Mouse (Mus musculus): ENCODE data around the gene Ostn. TPM values are rescaled to one million over a fixed set of nuclear protein-coding genes. Genes with fewer than 3 reads are reported as not detected.

Gene Ostn
- polyA plus RNA-seq, 1 experiment from 2014 or later = not detected

DNA sequence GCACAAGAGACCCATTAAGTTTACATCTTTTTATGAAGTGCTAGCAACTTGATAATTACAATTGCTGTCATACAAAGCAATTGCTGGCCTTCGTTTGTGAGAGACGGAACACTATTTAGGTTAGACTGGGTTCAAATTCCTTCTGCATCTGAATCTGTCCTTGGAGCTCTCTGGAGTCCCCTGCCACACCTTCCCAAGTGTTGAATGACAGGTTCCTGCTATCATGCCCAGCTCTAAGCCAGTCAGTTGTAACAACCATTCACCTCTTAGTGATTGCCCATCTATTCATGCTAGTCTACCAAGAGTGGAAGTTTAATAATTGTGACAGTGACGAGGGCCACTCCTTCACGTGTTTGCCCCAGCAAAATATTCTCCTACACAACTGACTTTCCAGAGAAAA lies 74.9 kb downstream of the Ostn start:
- Histone ChIP-seq H3K27me3 (ENCODE audit: control insufficient read depth, insufficient read depth, low read depth, low read length) (no peaks in the 10 kb centered on the region), H3K4me1 (ENCODE audit: control insufficient read depth, insufficient read depth, low read length) (no peaks in the 10 kb centered on the region), H3K4me3 (ENCODE audit: low read depth, low read length) (no peak overlapping the region), H3K4me2 (ENCODE audit: low read length) (no peak overlapping the region), H3K36me3 (ENCODE audit: control insufficient read depth, insufficient read depth, low read length) (no peaks in the 10 kb centered on the region), H3K9me3 (replicated peaks; ENCODE audit: control insufficient read depth, low read length, poor library complexity, severe bottlenecking) (no peaks in the 10 kb centered on the region), H3K27ac (ENCODE audit: low read length) (no peak overlapping the region), H3K9ac (ENCODE audit: low read depth, low read length) (no peak overlapping the region)
- ATAC-seq = no peak
- 87% methylated on average over 4 of the region's 4 CpGs for WGBS

DNA sequence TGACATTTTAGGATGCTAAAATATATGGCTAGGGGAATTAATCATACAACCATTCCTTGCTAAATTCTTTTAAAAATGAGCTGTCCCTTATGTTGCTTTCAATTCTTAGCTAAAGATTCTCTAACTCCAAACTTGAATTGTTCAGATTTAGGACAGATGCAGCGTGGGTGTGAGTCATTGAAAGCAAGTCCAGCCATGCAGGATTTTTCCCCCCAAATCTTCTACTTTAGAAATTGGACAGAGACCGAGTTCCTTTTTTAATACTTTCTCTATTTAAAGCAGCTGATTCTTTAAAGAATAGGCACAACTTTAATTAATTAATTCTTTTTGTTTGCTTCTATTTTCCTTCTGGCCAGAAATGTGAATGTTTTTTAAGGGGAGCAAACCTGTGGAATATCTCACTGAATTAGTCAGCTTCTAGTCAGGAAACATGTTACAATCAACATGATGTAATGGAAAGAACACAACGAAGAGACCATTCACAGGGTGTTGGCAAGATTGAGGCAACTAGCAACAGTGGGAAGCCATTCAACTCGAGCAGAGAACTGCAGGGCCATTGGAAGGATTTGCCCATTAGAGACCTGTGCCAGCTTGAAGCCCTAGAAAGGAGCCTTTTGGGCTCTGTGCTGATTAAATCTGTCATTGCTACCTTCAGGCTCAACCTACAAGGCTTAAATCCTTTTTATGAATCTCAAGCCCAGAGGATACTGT lies 77.8 kb downstream of the Ostn start:
- Histone ChIP-seq H3K9me3 (replicated peaks; ENCODE audit: control insufficient read depth, low read length, poor library complexity, severe bottlenecking) (no peaks in the 10 kb centered on the region), H3K4me3 (ENCODE audit: low read depth, low read length) (no peak overlapping the region), H3K4me2 (ENCODE audit: low read length) (no peak overlapping the region), H3K4me1 (ENCODE audit: control insufficient read depth, insufficient read depth, low read length) (peaks cover 9% of the 10 kb centered on the region), H3K27ac (ENCODE audit: low read length) (no peak overlapping the region), H3K36me3 (ENCODE audit: control insufficient read depth, insufficient read depth, low read length) (no peaks in the 10 kb centered on the region), H3K9ac (ENCODE audit: low read depth, low read length) (no peak overlapping the region), H3K27me3 (ENCODE audit: control insufficient read depth, insufficient read depth, low read depth, low read length) (no peaks in the 10 kb centered on the region)
- no peak for ATAC-seq
- WGBS = 66% methylated on average over 4 of the region's 4 CpGs

DNA sequence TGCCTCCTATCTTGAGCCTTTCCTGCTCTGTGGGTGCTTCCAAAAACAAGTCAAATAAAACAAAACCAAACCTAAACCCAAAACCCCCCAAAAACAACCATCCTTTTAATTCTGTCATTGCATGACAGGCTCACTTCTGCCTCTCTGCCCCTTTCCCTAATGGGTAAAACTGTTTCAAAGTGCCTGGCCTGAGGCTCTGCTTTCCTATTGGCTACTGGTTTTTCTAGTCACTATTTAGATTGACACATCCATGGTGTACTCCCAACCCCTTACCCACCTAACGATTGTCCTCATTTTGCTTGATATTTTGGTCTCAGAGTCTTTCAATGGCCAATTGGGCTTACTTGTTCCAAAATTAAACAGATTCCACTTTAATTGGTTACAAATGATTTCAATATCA lies 78.4 kb downstream of the Ostn start:
- 79% methylated on average over 1 of the region's 1 CpGs for WGBS
- H3K4me2 ChIP-seq (ENCODE audit: low read length) = no peak overlapping the region
- H3K9ac ChIP-seq (ENCODE audit: low read depth, low read length) = no peak overlapping the region
- no peaks in the 10 kb centered on the region for H3K9me3 ChIP-seq (replicated peaks; ENCODE audit: control insufficient read depth, low read length, poor library complexity, severe bottlenecking)
- no peaks in the 10 kb centered on the region for H3K27me3 ChIP-seq (ENCODE audit: control insufficient read depth, insufficient read depth, low read depth, low read length)
- no peaks in the 10 kb centered on the region for H3K36me3 ChIP-seq (ENCODE audit: control insufficient read depth, insufficient read depth, low read length)
- no peak overlapping the region for H3K27ac ChIP-seq (ENCODE audit: low read length)
- ATAC-seq = no peak
- no peak overlapping the region for H3K4me3 ChIP-seq (ENCODE audit: low read depth, low read length)
- peaks cover 15% of the 10 kb centered on the region for H3K4me1 ChIP-seq (ENCODE audit: control insufficient read depth, insufficient read depth, low read length)

DNA sequence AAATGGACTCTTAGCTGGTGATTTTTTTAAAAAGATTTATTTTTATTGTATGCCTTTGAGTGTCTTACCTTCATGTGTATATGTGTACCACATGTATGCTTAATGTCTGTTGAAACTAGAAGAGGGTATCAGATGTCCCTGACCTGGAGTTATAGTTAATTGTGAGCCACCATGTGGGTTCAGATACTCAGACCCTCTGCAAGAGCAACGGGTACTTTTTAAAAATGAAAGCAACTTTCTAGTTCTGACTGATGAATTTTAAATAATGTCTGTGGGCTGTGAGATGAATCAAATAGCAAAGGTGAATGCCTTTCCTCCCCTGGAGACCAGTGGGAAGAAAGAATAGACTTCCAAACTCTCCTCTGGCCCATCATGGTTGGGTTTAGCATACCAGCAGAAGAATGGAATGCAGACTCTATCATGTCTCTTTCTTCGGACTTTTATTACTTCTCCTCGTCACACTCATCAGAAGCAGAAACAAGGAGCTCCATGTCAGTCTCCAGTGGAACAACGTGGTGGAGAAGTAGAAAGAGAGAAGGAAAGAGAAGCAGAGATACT lies 79.6 kb downstream of the Ostn start:
- no peaks in the 10 kb centered on the region for H3K9me3 ChIP-seq (replicated peaks; ENCODE audit: control insufficient read depth, low read length, poor library complexity, severe bottlenecking)
- no peak for ATAC-seq
- H3K36me3 ChIP-seq (ENCODE audit: control insufficient read depth, insufficient read depth, low read length) = no peaks in the 10 kb centered on the region
- no peak overlapping the region for H3K4me3 ChIP-seq (ENCODE audit: low read depth, low read length)
- H3K27me3 ChIP-seq (ENCODE audit: control insufficient read depth, insufficient read depth, low read depth, low read length) = no peaks in the 10 kb centered on the region
- no peak overlapping the region for H3K4me2 ChIP-seq (ENCODE audit: low read length)
- no peak overlapping the region for H3K27ac ChIP-seq (ENCODE audit: low read length)
- H3K4me1 ChIP-seq (ENCODE audit: control insufficient read depth, insufficient read depth, low read length) = peaks cover 28% of the 10 kb centered on the region
- H3K9ac ChIP-seq (ENCODE audit: low read depth, low read length) = no peak overlapping the region
- 85% methylated on average over 4 of the region's 4 CpGs for WGBS

DNA sequence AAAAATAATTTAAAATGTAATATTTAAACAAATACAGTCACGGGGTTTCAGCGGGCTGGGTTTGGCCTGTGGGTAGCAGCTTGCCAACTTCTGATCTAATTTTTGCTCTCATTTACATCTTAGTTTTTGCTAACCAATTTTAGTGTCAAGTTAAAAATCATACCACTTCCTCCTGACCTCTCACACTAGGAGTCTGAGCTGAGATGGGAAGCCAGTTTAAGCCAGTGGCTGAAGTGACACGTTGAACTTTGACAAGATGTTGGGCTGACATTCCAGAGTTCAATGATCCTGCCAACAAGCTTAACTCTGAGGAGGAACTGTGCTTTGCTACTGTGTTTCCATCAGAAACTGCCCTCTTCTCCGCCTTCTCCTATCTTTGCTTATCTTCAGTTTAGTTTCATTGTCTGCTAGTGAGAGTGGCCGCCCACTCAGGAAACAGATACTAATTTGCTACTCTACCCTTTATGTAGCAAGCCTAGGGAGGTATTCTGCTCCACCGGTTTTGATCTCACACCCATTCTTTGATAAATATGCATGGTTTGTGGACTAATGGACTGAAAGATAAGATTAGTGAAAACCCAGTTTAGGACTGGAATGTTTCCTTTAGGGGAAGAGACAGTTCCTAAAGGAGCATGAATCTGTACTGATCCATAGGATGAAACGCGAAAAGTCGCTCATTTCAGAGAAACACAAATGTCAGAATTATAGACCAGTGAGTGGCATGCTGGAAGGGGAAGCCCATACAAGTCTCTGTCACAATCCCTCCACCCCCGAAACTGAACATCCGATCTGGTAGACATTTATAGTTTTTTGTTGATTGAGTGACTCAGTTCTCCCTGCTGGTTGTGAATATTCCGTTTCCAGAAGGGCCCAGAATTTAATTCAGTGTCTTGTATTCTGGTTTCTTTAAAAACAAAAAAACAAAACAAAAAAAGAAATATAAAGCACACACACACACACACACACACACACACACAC lies 80.6 kb downstream of the Ostn start:
- Histone ChIP-seq H3K4me3 (ENCODE audit: low read depth, low read length) (peak overlapping the region; percentile 66), H3K9me3 (replicated peaks; ENCODE audit: control insufficient read depth, low read length, poor library complexity, severe bottlenecking) (no peaks in the 10 kb centered on the region), H3K9ac (ENCODE audit: low read depth, low read length) (peak overlapping the region; percentile 57), H3K36me3 (ENCODE audit: control insufficient read depth, insufficient read depth, low read length) (no peaks in the 10 kb centered on the region), H3K4me1 (ENCODE audit: control insufficient read depth, insufficient read depth, low read length) (peaks cover 33% of the 10 kb centered on the region), H3K4me2 (ENCODE audit: low read length) (peak overlapping the region; percentile 73), H3K27ac (ENCODE audit: low read length) (peak overlapping the region; percentile 94), H3K27me3 (ENCODE audit: control insufficient read depth, insufficient read depth, low read depth, low read length) (no peaks in the 10 kb centered on the region)
- peak; percentile 2; the same call in 1 of the 2 replicates for ATAC-seq
- 40% methylated on average over 12 of the region's 12 CpGs for WGBS

DNA sequence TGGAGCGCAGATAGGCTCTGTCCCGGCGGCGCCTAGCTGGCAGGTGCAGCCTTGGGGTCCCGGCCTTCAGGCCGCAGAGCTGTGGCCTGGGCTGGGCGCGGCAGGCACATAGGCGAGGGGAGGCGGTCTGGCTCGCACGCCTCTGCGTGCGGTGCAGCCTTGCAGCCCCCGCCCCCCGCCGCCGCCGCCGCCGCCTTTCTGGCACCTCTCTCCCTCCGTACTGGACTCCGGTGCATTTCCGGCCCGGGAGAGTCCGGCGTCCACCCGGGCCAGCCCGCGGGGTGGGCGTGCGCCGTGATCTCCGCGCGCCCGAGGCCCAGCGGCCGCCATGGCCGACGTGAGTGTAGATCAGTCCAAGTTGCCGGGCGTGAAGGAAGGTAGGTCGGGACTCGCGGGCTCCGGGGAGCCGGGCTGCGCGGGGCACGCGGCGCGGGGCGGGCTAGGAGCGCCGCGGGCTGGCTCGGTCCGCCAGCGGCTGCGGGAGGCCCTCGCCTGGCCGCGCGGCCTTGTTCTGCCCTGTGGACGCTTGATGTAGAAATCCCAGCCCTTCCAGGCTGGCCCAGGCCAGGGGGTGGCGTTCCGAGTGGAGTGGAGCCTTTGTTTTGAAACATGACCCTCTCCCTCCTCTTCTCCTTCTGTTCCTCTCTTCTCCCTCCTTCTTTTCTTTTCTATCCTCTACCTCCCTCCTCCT lies 81.6 kb downstream of the Ostn start, which contains the start of gene Ccdc50:
TSS of gene Ccdc50 (plus strand) at position 109 of the 691 bp plus-strand sequence.
- H3K27me3 ChIP-seq (ENCODE audit: control insufficient read depth, insufficient read depth, low read depth, low read length) = no peaks in the 10 kb centered on the region
- peak; percentile 98 for ATAC-seq
- under 1% methylated on average over 51 of the region's 69 CpGs for WGBS
- H3K4me3 ChIP-seq (ENCODE audit: low read depth, low read length) = peak within 1 kb of the TSS; percentile 66
- H3K4me2 ChIP-seq (ENCODE audit: low read length) = peak within 1 kb of the TSS; percentile 73
- H3K27ac ChIP-seq (ENCODE audit: low read length) = peak within 1 kb of the TSS; percentile 94
- no peaks in the 10 kb centered on the region for H3K9me3 ChIP-seq (replicated peaks; ENCODE audit: control insufficient read depth, low read length, poor library complexity, severe bottlenecking)
- H3K4me1 ChIP-seq (ENCODE audit: control insufficient read depth, insufficient read depth, low read length) = peaks cover 38% of the 10 kb centered on the region
- H3K36me3 ChIP-seq (ENCODE audit: control insufficient read depth, insufficient read depth, low read length) = no peaks in the 10 kb centered on the region
- peak within 1 kb of the TSS; percentile 99 for H3K9ac ChIP-seq (ENCODE audit: low read depth, low read length)

DNA sequence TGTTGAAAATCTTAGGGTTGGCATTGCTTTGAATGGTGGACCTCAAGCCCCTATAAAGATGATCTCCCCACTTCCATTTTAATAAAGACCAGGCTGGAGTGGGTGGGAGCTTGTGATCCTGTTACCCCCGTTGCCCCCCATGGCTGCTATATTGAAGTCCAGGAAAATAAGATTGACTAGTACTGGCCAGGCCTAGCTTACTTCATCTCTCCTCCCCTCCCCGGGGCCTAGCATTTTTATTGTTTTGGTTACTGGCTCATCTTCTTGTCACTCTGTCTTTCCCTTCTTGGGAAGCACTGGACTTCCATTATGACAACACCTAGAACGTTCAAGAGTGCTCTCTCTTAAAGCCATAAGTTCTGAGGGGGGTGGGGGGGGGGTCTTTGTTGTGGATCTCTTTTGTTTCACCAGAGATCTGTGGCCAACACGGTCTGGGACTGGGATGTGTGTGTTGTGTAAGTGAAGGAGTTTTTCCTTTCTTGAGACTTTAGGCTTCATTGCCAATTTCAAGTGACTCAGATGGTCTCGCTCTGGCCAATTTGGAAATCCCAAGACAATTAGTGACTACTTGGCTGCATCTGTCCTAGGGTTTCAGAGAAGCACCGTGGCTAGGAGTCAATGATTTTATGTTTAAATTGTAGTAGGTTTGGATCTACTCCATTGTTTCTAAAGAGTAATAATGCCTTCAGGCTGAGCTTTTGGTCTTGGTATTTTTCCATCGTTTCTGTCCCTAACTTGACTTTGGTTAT lies 82.4 kb downstream of the Ostn start:
- Histone ChIP-seq H3K4me3 (ENCODE audit: low read depth, low read length) (peak overlapping the region; percentile 66), H3K27ac (ENCODE audit: low read length) (peak overlapping the region; percentile 94), H3K9me3 (replicated peaks; ENCODE audit: control insufficient read depth, low read length, poor library complexity, severe bottlenecking) (no peaks in the 10 kb centered on the region), H3K9ac (ENCODE audit: low read depth, low read length) (peak overlapping the region; percentile 99), H3K4me1 (ENCODE audit: control insufficient read depth, insufficient read depth, low read length) (peaks cover 38% of the 10 kb centered on the region), H3K36me3 (ENCODE audit: control insufficient read depth, insufficient read depth, low read length) (no peaks in the 10 kb centered on the region), H3K4me2 (ENCODE audit: low read length) (peak overlapping the region; percentile 73), H3K27me3 (ENCODE audit: control insufficient read depth, insufficient read depth, low read depth, low read length) (no peaks in the 10 kb centered on the region)
- peak; percentile 16 for ATAC-seq
- 20% methylated on average over 7 of the region's 7 CpGs for WGBS

DNA sequence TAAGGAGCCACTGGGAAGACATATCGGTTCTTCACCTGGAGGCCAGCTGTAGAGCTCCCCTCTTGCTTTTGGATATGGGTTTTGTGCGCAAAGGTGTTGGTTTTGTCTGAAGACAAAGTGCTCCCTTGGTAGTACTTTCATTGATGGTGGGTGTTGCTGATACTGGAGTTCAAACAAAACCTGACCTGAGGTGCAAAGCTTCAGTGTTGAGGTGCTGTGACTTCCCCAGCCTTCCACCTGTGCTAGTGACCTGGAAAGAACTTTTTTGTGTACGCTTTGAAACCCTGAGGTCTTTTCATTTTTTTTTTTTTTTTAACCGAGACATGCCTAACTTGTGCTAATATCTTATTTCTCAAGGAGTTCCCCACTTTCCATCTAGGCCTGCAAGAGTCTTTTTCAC lies 83.0 kb downstream of the Ostn start:
- no peaks in the 10 kb centered on the region for H3K27me3 ChIP-seq (ENCODE audit: control insufficient read depth, insufficient read depth, low read depth, low read length)
- no peaks in the 10 kb centered on the region for H3K36me3 ChIP-seq (ENCODE audit: control insufficient read depth, insufficient read depth, low read length)
- no peaks in the 10 kb centered on the region for H3K9me3 ChIP-seq (replicated peaks; ENCODE audit: control insufficient read depth, low read length, poor library complexity, severe bottlenecking)
- no peak overlapping the region for H3K27ac ChIP-seq (ENCODE audit: low read length)
- H3K4me1 ChIP-seq (ENCODE audit: control insufficient read depth, insufficient read depth, low read length) = peaks cover 38% of the 10 kb centered on the region
- H3K4me2 ChIP-seq (ENCODE audit: low read length) = peak overlapping the region; percentile 73
- no peak for ATAC-seq
- H3K9ac ChIP-seq (ENCODE audit: low read depth, low read length) = peak overlapping the region; percentile 99
- H3K4me3 ChIP-seq (ENCODE audit: low read depth, low read length) = peak overlapping the region; percentile 66
- 89% methylated on average over 4 of the region's 4 CpGs for WGBS
